Mouse (Mus musculus) monocyte, adult 2 months (primary cell): ENCODE measurements around the gene Olfr836.
"Not testable (repeated sequence)": the region's sequence is repeated elsewhere in the genome, so short reads cannot be mapped to it uniquely, and the experiment has no call there.

Source experiments
- DNase-seq, 2 experiments: peaks; one replicate each; pipeline ENCODE4 v3.0.0; 2022; ENCODE audit warnings: low spot score in 2 of 2, low read depth in 1 of 2

The Olfr836 gene

GRCm38 (mm10) chr9:19120082-19120481, at the start of gene Olfr836:
Gene Olfr836, plus strand, starts transcription at chr9:19120382.
- no peak for DNase-seq

DNA sequence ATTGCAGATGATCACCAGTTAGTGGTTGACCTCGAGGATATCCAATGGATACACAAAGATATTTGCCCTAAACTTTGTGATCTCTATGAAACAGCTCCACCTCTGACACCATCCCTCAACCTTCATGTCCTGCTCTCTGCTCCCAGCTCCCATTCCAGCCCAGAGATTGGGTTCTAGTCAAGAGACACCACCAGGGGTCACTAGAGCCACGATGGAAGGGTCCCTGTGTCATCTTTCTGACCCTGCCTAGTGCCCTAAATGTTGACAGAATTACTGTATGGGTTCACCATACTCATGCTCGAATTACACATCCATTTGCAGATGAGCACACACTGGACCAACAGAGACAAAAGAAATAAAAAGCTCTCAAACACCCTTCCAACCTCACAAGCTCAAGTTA, 35.2 kb upstream of the Olfr836 start:
- no peak for DNase-seq

DNA sequence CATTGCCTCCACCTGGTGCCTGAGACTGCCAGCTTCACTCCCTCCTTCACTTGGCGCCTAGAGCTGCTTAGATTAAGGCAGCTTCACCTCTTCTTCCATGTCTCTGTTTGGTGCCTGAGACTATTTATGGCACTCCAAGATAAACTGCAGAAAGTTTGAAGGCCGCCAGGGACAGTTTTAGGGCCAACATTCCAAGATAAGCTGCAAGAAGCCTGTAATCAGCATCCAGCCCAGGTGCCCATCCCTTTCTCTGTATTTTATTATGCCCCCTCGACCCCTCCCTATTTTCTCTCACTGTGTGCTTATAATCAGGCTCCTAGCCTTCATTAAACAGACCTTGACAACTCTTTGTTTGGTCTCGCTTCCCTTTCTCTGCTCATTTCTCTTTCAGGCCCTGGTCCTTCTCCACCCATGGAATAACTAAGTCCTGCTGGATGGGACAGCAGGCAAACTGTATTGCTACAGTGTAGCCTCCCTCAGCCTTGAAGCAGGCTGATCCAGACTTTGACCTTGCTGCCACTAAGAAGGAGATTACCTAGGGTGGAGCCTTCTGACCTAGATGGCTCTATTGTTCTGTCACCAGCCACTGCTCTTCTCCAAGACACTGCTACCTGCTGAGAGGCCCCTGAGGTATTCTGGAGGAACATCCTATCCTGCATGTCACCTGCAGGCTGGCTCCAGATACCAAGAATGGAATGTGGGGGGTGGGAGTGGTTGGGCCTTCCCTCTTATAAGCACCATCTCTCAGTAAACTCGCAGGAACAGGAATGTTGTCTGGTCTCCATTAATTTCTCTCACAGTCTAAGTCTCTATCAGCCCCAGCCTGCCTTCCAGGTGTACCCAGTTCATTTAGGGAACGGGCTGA, 27.1 kb upstream of the Olfr836 start:
- DNase-seq: not testable (repeated sequence)

- no peak for DNase-seq
These were observed 22.9 kb upstream of the Olfr836 start for GRCm38 (mm10) chr9:19097286-19097685.

GRCm38 (mm10) chr9:19136017-19136416, 15.8 kb downstream of the Olfr836 start, which contains the start of gene Olfr837:
Gene Olfr837, plus strand, starts transcription at chr9:19136317.
- no peak for DNase-seq
